Mouse (Mus musculus) thymus, adult 2 months (tissue): ENCODE measurements around the gene Dlx6. TPM values are rescaled to one million over a fixed set of nuclear protein-coding genes. Genes with fewer than 3 reads are reported as not detected.

ENCODE experiments used
- DNase-seq: peaks from one replicate; pipeline ENCODE4 v3.0.0; 2021
- H3K27ac ChIP-seq: fragments of 200-500 bp; 2 replicates; pipeline ENCODE4 v1.5.1; 2012; ENCODE audit warnings: low read length, control low read depth; ENCODE audit not compliant: control insufficient read depth, insufficient read depth
- H3K27me3 ChIP-seq: fragments of 200-500 bp; 2 replicates; pipeline ENCODE4 v1.6.1; 2012; ENCODE audit warnings: mild to moderate bottlenecking, low read length, moderate library complexity, mixed read lengths; ENCODE audit not compliant: control insufficient read depth, insufficient read depth
- H3K36me3 ChIP-seq: fragments of 200-500 bp; 2 replicates; pipeline ENCODE4 v1.6.1; 2012; ENCODE audit warnings: mild to moderate bottlenecking, low read length, moderate library complexity; ENCODE audit not compliant: control insufficient read depth, insufficient read depth
- H3K4me1 ChIP-seq: fragments of 200-500 bp; replicated peaks from 2 replicates; pipeline ENCODE4 v1.6.1; 2012; ENCODE audit warnings: low read length; ENCODE audit not compliant: control insufficient read depth, insufficient read depth
- H3K4me3 ChIP-seq: fragments of 200-500 bp; 2 replicates; pipeline ENCODE4 v1.5.1; 2012; ENCODE audit warnings: mild to moderate bottlenecking, low read length, control low read depth, moderate library complexity; ENCODE audit not compliant: control insufficient read depth, insufficient read depth
- CTCF ChIP-seq: fragments of 200-500 bp; IDR thresholded peaks from 2 replicates; pipeline ENCODE4 v1.5.1; 2012; ENCODE audit warnings: mild to moderate bottlenecking, control low read depth, low read length, moderate library complexity, borderline replicate concordance; ENCODE audit not compliant: control insufficient read depth, poor library complexity, insufficient read depth; ENCODE audit errors: extremely low read depth
- POLR2A ChIP-seq: fragments of 200-500 bp; IDR thresholded peaks from 2 replicates; pipeline ENCODE4 v1.6.1; 2012; ENCODE audit warnings: mild to moderate bottlenecking, low read length, control low read depth, moderate library complexity; ENCODE audit not compliant: control insufficient read depth, poor library complexity, insufficient read depth; ENCODE audit errors: extremely low read depth
- WGBS: fragments of 180-500 bp; shearing (Covaris S2); methylation state at CpG from one replicate; pipeline ENCODE4 v1.1.7; 2018; 5-methylcytosine and 5-hydroxymethylcytosine counted together
- polyA plus RNA-seq: library from polyadenylated mRNA; depleted of rRNA; stranded (reverse); fragments of >200 nt; gene quantifications from 2 replicates; pipeline ENCODE4 v1.2.3, GENCODE M21; 2012; rRNA removed

Gene Dlx6
- not detected in 2 replicates for polyA plus RNA-seq

GRCm38 (mm10) chr6:6863160-6863870 is at the start of gene Dlx6:
Gene Dlx6 (plus strand): TSS chr6:6863334.
- Histone ChIP-seq H3K4me1 (no peaks in the 10 kb centered on the region), H3K27ac (no peak within 1 kb of the TSS), H3K27me3 (peaks cover 20% of the 10 kb centered on the region), H3K4me3 (no peak within 1 kb of the TSS), H3K36me3 (no peaks in the 10 kb centered on the region)
- 2% methylated on average over 50 of the region's 52 CpGs for WGBS
- DNase-seq = peak; percentile 8
- no peak for TF ChIP-seq CTCF

- no peaks in the 10 kb centered on the region for H3K4me1 ChIP-seq
- TF ChIP-seq POLR2A (no peak), CTCF (no peak)
- WGBS = 79% methylated on average over 6 of the region's 6 CpGs
These were observed 46.3 kb upstream of the Dlx6 start for GRCm38 (mm10) chr6:6816821-6817220.

GRCm38 (mm10) chr6:6818036-6818788 is 44.9 kb upstream of the Dlx6 start:
- Histone ChIP-seq H3K27me3 (no peaks in the 10 kb centered on the region), H3K4me3 (no peak overlapping the region), H3K4me1 (no peaks in the 10 kb centered on the region), H3K27ac (no peak overlapping the region), H3K36me3 (no peaks in the 10 kb centered on the region)
- no peak for DNase-seq
- 55% methylated on average over 9 of the region's 9 CpGs for WGBS
- no peak for TF ChIP-seq POLR2A
- TF ChIP-seq CTCF = no peak

More at GRCm38 (mm10) chr6:6816821-6817220, 46.3 kb upstream of the Dlx6 start:
- no peak overlapping the region for H3K27ac ChIP-seq
- H3K36me3 ChIP-seq = no peaks in the 10 kb centered on the region
- H3K4me3 ChIP-seq = no peak overlapping the region
- no peaks in the 10 kb centered on the region for H3K27me3 ChIP-seq
- DNase-seq = no peak

GRCm38 (mm10) chr6:6819134-6819533 is 44.0 kb upstream of the Dlx6 start:
- H3K4me1 ChIP-seq = no peaks in the 10 kb centered on the region
- no peaks in the 10 kb centered on the region for H3K27me3 ChIP-seq
- no peaks in the 10 kb centered on the region for H3K36me3 ChIP-seq
- TF ChIP-seq POLR2A (no peak), CTCF (no peak)
- 43% methylated on average over 7 of the region's 7 CpGs for WGBS
- no peak overlapping the region for H3K4me3 ChIP-seq
- H3K27ac ChIP-seq = no peak overlapping the region
- DNase-seq = no peak

- H3K4me1 ChIP-seq = no peaks in the 10 kb centered on the region
- no peak for TF ChIP-seq POLR2A
- no peak for TF ChIP-seq CTCF
- H3K36me3 ChIP-seq = no peaks in the 10 kb centered on the region
- no peaks in the 10 kb centered on the region for H3K27me3 ChIP-seq
- no peak overlapping the region for H3K4me3 ChIP-seq
- DNase-seq = no peak
- H3K27ac ChIP-seq = no peak overlapping the region
These were observed 37.8 kb upstream of the Dlx6 start for GRCm38 (mm10) chr6:6825313-6825712.

GRCm38 (mm10) chr6:6826861-6827260 is 36.3 kb upstream of the Dlx6 start:
- TF ChIP-seq POLR2A = no peak
- TF ChIP-seq CTCF = no peak
- Histone ChIP-seq H3K36me3 (no peaks in the 10 kb centered on the region), H3K27me3 (no peaks in the 10 kb centered on the region), H3K27ac (no peak overlapping the region), H3K4me3 (no peak overlapping the region), H3K4me1 (no peaks in the 10 kb centered on the region)
- DNase-seq = no peak
- 100% methylated on average over 1 of the region's 1 CpGs for WGBS
